Comparison of ENCODE assay signal across 28 mouse cellular contexts in genomic region chr12:29062801-29063200, GRCm38 (mm10).
DNase-seq lines count a peak whose midpoint lies in the region; ATAC-seq and TF ChIP-seq lines count a peak whose summit lies in the region.
"Had no signal": no experiment of that assay in that cellular context is flagged by ENCODE, and none has a peak within 500 bp of the region (broad histone marks: within the 10 kb centered on the region; RNA-seq: fewer than 3 reads in every experiment).

No protein-coding gene starts in this region.

- H3K4me2 ChIP-seq in hindbrain, embryonic 15.5 days = no peak overlapping the region
- H3K4me2 ChIP-seq: embryonic facial prominence, embryonic 13.5 days; heart, embryonic 11.5 days; limb, embryonic 13.5 days; liver, embryonic 11.5 days; midbrain, embryonic 11.5 days had no signal

- no peaks in the 10 kb centered on the region for H3K9me3 ChIP-seq in hindbrain, embryonic 15.5 days
- H3K9me3 ChIP-seq: embryonic facial prominence, embryonic 13.5 days; kidney, embryonic 15.5 days; limb, embryonic 13.5 days had no signal

- WGBS in heart, adult 2 months = 83% methylated on average over 3 of the region's 3 CpGs
- WGBS in hindbrain, embryonic 15.5 days = 72% methylated on average over 3 of the region's 3 CpGs

- H3K9ac ChIP-seq in heart, adult 2 months (ENCODE audit: low read depth, low read length) = no peak overlapping the region
- H3K9ac ChIP-seq in hindbrain, embryonic 15.5 days = no peak overlapping the region
- H3K9ac ChIP-seq: embryonic facial prominence, embryonic 13.5 days; kidney, embryonic 15.5 days; limb, embryonic 13.5 days had no signal

- H3K79me2 ChIP-seq in heart, adult 2 months (replicated peaks; ENCODE audit: control insufficient read depth, insufficient read depth, low read length) = no peaks in the 10 kb centered on the region

- TF ChIP-seq POLR2A in heart, adult 2 months (IDR thresholded peaks at IDR 0.05; ENCODE audit: insufficient read depth, low read depth, low read length) = no peak

- intact Hi-C loops in heart, adult 2 months (cut with DNase I) = no loop called here

- no peaks in the 10 kb centered on the region for H3K27me3 ChIP-seq in heart, adult 2 months (ENCODE audit: control insufficient read depth, insufficient read depth, low read length)
- H3K27me3 ChIP-seq in hindbrain, embryonic 15.5 days = no peaks in the 10 kb centered on the region
- H3K27me3 ChIP-seq: embryonic facial prominence, embryonic 13.5 days; limb, embryonic 13.5 days had no signal

- no peak for TF ChIP-seq EP300 in heart, adult 2 months (IDR thresholded peaks at IDR 0.05; ENCODE audit: insufficient read depth, low read depth, low read length)

- H3K36me3 ChIP-seq in heart, adult 2 months (ENCODE audit: control insufficient read depth, insufficient read depth, low read length) = no peaks in the 10 kb centered on the region
- H3K36me3 ChIP-seq in hindbrain, embryonic 15.5 days = no peaks in the 10 kb centered on the region
- H3K36me3 ChIP-seq: embryonic facial prominence, embryonic 13.5 days; G1E; kidney, embryonic 15.5 days; limb, embryonic 13.5 days had no signal

- H3K4me3 ChIP-seq in heart, adult 2 months = no peak overlapping the region
- H3K4me3 ChIP-seq in hindbrain, embryonic 15.5 days = no peak overlapping the region
- H3K4me3 ChIP-seq: embryonic facial prominence, embryonic 13.5 days; kidney, embryonic 15.5 days; left cerebral cortex, adult 2 months; limb, embryonic 13.5 days had no signal

- TF ChIP-seq CTCF in heart, adult 2 months (IDR thresholded peaks at IDR 0.05) = no peak

- ATAC-seq in hindbrain, embryonic 15.5 days (ENCODE audit: low FRiP score, low read depth) = no peak
- ATAC-seq: inflammation-experienced regulatory T-cells, adult 6 months had no signal

- H3K4me1 ChIP-seq in heart, adult 2 months (ENCODE audit: control insufficient read depth, insufficient read depth, low read length) = no peaks in the 10 kb centered on the region
- H3K4me1 ChIP-seq in hindbrain, embryonic 15.5 days (replicated peaks) = peaks cover 17% of the 10 kb centered on the region
- H3K4me1 ChIP-seq: embryonic facial prominence, embryonic 13.5 days; limb, embryonic 13.5 days had no signal

- no peak overlapping the region for H3K27ac ChIP-seq in heart, adult 2 months
- peak overlapping the region; percentile 69; the same call in 1 of the 2 replicates for H3K27ac ChIP-seq in hindbrain, embryonic 15.5 days (replicated peaks)
- H3K27ac ChIP-seq: embryonic facial prominence, embryonic 13.5 days; kidney, embryonic 15.5 days; left cerebral cortex, adult 2 months; limb, embryonic 13.5 days; stomach, postnatal 0 days had no signal

- DNase-seq in cerebellum, postnatal 10 days = peak; percentile 57 to 64
- DNase-seq in cerebellum, adult 11-12 months = no peak
- peak; percentile 21 for DNase-seq in heart, adult 11 months
- DNase-seq in heart, adult 2 months = no peak
- DNase-seq in brain, adult 2 months (ENCODE audit: low read depth, low spot score) = peak; percentile 63
- no peak for DNase-seq in gastrocnemius, adult 8-10 months (ENCODE audit: low spot score in 2 of 2)
- no peak for DNase-seq in testis, postnatal 14 days (ENCODE audit: low spot score)
- DNase-seq: adrenal gland, adult 8-10 months; embryo, embryonic 11 days; gastrocnemius, postnatal 14 days; heart, postnatal 36 days; kidney, adult 18-20 months; kidney, postnatal 25 days; lung, postnatal 36 days; right cerebral cortex, postnatal 4 days; thymus, adult 2 months; thymus, postnatal 36 days had no signal

Comparison
In these comparisons a context has a peak if more than half of its experiments do, and no peak if none do; other contexts are left out.
1. DNase-seq: peak in cerebellum, postnatal 10 days (2 of 2), heart, adult 11 months (single experiment) and brain, adult 2 months (single experiment); none in cerebellum, adult 11-12 months (single experiment), heart, adult 2 months (0 of 2), gastrocnemius, adult 8-10 months (0 of 2) and testis, postnatal 14 days (single experiment).